Mouse (Mus musculus): Measurements from ENCODE around the gene Vps8. TPM values are rescaled to one million over a fixed set of nuclear protein-coding genes. Genes with fewer than 3 reads are reported as not detected.

Vps8 gene
- polyA plus RNA-seq, 1 experiment: 19.4 TPM

DNA sequence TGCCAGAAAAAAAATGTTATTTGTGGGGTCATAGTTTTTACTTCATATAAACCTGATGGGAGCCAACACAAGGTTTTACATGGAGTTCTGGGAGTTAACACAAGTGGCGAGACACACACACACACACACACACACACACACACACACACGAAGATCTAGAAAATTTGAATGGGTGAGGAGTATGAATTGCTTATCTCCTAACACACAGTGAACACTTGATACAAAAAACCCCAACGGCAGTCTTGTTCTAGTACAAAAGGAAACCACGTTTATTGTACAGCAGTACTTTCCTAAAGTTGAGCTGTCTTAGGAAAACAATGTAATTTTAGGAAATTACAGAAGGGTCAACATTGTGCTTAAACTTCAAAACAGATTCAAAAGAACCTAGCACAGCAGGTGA, 225.9 kb downstream of the Vps8 start:
- no peaks in the 10 kb centered on the region for H3K27me3 ChIP-seq (ENCODE audit: control insufficient read depth, insufficient read depth, insufficient read length)
- H3K4me3 ChIP-seq: no peak overlapping the region
- TF ChIP-seq E2F4 (IDR thresholded peaks at IDR 0.05; ENCODE audit: insufficient read depth) (no peak), USF1 (IDR thresholded peaks at IDR 0.05; ENCODE audit: low read depth) (no peak), MAX (IDR thresholded peaks at IDR 0.05; ENCODE audit: low read depth) (no peak), MYOG (IDR thresholded peaks at IDR 0.05; ENCODE audit: control insufficient read depth in 1 of 3, insufficient read depth in 1 of 3, insufficient read length in 2 of 3, low read depth in 2 of 3) (no peak), POLR2A (IDR thresholded peaks at IDR 0.05; ENCODE audit: insufficient read length, low read depth) (no peak)
- no peaks in the 10 kb centered on the region for H3K79me2 ChIP-seq (ENCODE audit: control insufficient read depth, insufficient read depth)
- H3K36me3 ChIP-seq (ENCODE audit: control insufficient read depth, insufficient read depth): peaks cover 3% of the 10 kb centered on the region
- H3K4me2 ChIP-seq (ENCODE audit: low read depth): no peak overlapping the region
- no peak overlapping the region for H3ac ChIP-seq (ENCODE audit: control insufficient read depth, insufficient read length)

DNA sequence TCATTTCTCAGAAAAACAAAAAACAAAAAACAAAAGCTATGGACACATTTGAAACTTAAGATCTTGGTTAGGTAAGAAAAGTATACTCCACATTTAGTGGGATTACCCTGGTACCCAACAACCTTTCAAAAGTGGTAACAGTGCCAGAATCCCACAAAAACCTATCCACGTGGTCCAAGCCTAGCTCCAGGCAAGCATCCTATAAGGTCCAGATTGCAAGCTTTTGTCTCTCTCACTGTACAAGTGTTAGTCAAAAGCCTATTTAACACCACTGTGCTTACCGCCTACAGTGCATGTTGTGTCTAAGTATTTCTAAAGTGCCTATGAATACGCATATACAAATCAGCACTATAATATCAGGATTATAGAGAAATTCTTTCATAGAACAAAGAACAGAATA, 227.4 kb downstream of the Vps8 start:
- Histone ChIP-seq H3ac (ENCODE audit: control insufficient read depth, insufficient read length) (no peak overlapping the region), H3K4me3 (no peak overlapping the region), H3K27me3 (ENCODE audit: control insufficient read depth, insufficient read depth, insufficient read length) (no peaks in the 10 kb centered on the region), H3K79me2 (ENCODE audit: control insufficient read depth, insufficient read depth) (no peaks in the 10 kb centered on the region), H3K4me2 (ENCODE audit: low read depth) (no peak overlapping the region), H3K36me3 (ENCODE audit: control insufficient read depth, insufficient read depth) (no peaks in the 10 kb centered on the region)
- no peak for TF ChIP-seq MYOG (IDR thresholded peaks at IDR 0.05; ENCODE audit: control insufficient read depth in 1 of 3, insufficient read depth in 1 of 3, insufficient read length in 2 of 3, low read depth in 2 of 3)
- no peak for TF ChIP-seq SRF (IDR thresholded peaks at IDR 0.05; ENCODE audit: control insufficient read depth, insufficient read length, low read depth)
- no peak for TF ChIP-seq MAX (IDR thresholded peaks at IDR 0.05; ENCODE audit: low read depth)
- no peak for TF ChIP-seq USF1 (IDR thresholded peaks at IDR 0.05; ENCODE audit: low read depth)
- no peak for TF ChIP-seq TCF12 (IDR thresholded peaks at IDR 0.05; ENCODE audit: insufficient read depth, poor library complexity, severe bottlenecking)
- no peak for TF ChIP-seq TCF3 (IDR thresholded peaks at IDR 0.05; ENCODE audit: insufficient read length, low read depth)
- TF ChIP-seq MYOD1 (IDR thresholded peaks at IDR 0.05; ENCODE audit: control insufficient read depth in 1 of 3, insufficient read length in 2 of 3, low read depth in 2 of 3): no peak
- TF ChIP-seq CEBPB (IDR thresholded peaks at IDR 0.05; ENCODE audit: insufficient read depth, poor library complexity, severe bottlenecking): no peak
- no peak for TF ChIP-seq POLR2A (IDR thresholded peaks at IDR 0.05; ENCODE audit: insufficient read length, low read depth)
- TF ChIP-seq REST (IDR thresholded peaks at IDR 0.05; ENCODE audit: insufficient read depth, insufficient read length): no peak
- no peak for TF ChIP-seq E2F4 (IDR thresholded peaks at IDR 0.05; ENCODE audit: insufficient read depth)
- TF ChIP-seq POLR2AphosphoS2 (IDR thresholded peaks at IDR 0.05; ENCODE audit: insufficient read length, low read depth): no peak

DNA sequence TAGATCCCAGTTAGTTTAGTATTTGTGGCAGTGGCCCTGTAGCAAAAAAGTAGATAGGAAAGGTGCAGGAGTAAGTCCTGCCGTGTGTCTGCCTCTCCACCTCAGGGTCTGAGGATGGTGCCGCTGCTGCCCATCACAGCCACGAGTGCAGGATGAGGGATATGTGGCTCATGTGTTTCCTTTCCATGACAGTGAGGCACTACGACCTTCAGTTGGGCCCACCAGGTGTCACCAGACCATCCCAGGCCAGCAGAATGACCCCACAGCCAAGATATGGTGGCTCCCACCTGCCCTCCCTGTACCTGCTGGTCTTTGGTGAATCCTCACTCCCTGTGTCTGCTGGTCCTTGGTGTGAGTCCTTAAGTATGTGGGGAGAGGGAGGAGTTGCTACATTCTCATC, 228.2 kb downstream of the Vps8 start:
- Histone ChIP-seq H3ac (ENCODE audit: control insufficient read depth, insufficient read length) (no peak overlapping the region), H3K4me3 (no peak overlapping the region), H3K4me2 (ENCODE audit: low read depth) (no peak overlapping the region), H3K36me3 (ENCODE audit: control insufficient read depth, insufficient read depth) (no peaks in the 10 kb centered on the region), H3K79me2 (ENCODE audit: control insufficient read depth, insufficient read depth) (no peaks in the 10 kb centered on the region), H3K27me3 (ENCODE audit: control insufficient read depth, insufficient read depth, insufficient read length) (no peaks in the 10 kb centered on the region)
- no peak for TF ChIP-seq MYOD1 (IDR thresholded peaks at IDR 0.05; ENCODE audit: control insufficient read depth in 1 of 3, insufficient read length in 2 of 3, low read depth in 2 of 3)
- no peak for TF ChIP-seq MAX (IDR thresholded peaks at IDR 0.05; ENCODE audit: low read depth)
- no peak for TF ChIP-seq TCF3 (IDR thresholded peaks at IDR 0.05; ENCODE audit: insufficient read length, low read depth)

DNA sequence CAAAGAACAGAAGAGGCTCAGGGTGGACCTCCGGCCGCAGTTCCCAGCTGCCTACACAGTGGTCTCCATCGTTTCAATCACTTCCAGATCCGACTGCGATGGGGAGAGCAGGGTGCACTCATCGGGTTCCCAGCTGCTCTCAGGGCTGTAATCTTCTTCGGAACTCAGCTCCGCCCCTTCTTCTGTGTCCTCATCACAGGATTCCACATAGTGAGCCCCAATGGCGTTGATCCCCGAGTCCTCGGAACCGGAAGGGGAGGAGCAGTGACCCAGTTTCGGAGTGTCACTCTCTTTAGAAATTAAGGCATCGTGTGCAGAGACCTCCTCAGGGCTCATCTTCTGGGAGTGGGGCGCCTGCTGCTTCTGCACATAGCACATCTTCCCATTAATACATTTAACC, 230.2 kb downstream of the Vps8 start:
- H3ac ChIP-seq (ENCODE audit: control insufficient read depth, insufficient read length): no peak overlapping the region

GRCm38 (mm10) chr16:21654384-21654783, 231.5 kb downstream of the Vps8 start:
- TF ChIP-seq SRF (IDR thresholded peaks at IDR 0.05; ENCODE audit: control insufficient read depth, insufficient read length, low read depth) (no peak), MYOD1 (IDR thresholded peaks at IDR 0.05; ENCODE audit: control insufficient read depth in 1 of 3, insufficient read length in 2 of 3, low read depth in 2 of 3) (no peak), POLR2AphosphoS2 (IDR thresholded peaks at IDR 0.05; ENCODE audit: insufficient read length, low read depth) (no peak), TCF12 (IDR thresholded peaks at IDR 0.05; ENCODE audit: insufficient read depth, poor library complexity, severe bottlenecking) (no peak), E2F4 (IDR thresholded peaks at IDR 0.05; ENCODE audit: insufficient read depth) (no peak)
- Histone ChIP-seq H3K36me3 (ENCODE audit: control insufficient read depth, insufficient read depth) (no peaks in the 10 kb centered on the region), H3ac (ENCODE audit: control insufficient read depth, insufficient read length) (no peak overlapping the region), H3K79me2 (ENCODE audit: control insufficient read depth, insufficient read depth) (no peaks in the 10 kb centered on the region), H3K27me3 (ENCODE audit: control insufficient read depth, insufficient read depth, insufficient read length) (no peaks in the 10 kb centered on the region), H3K4me3 (no peak overlapping the region), H3K4me2 (ENCODE audit: low read depth) (no peak overlapping the region)

More for the DNA sequence above, 230.2 kb downstream of the Vps8 start:
- Histone ChIP-seq H3K4me2 (ENCODE audit: low read depth) (no peak overlapping the region), H3K79me2 (ENCODE audit: control insufficient read depth, insufficient read depth) (no peaks in the 10 kb centered on the region), H3K36me3 (ENCODE audit: control insufficient read depth, insufficient read depth) (no peaks in the 10 kb centered on the region), H3K4me3 (no peak overlapping the region), H3K27me3 (ENCODE audit: control insufficient read depth, insufficient read depth, insufficient read length) (no peaks in the 10 kb centered on the region)
- no peak for TF ChIP-seq SRF (IDR thresholded peaks at IDR 0.05; ENCODE audit: control insufficient read depth, insufficient read length, low read depth)
- TF ChIP-seq POLR2A (IDR thresholded peaks at IDR 0.05; ENCODE audit: insufficient read length, low read depth): no peak
- no peak for TF ChIP-seq POLR2AphosphoS2 (IDR thresholded peaks at IDR 0.05; ENCODE audit: insufficient read length, low read depth)
- no peak for TF ChIP-seq MYOD1 (IDR thresholded peaks at IDR 0.05; ENCODE audit: control insufficient read depth in 1 of 3, insufficient read length in 2 of 3, low read depth in 2 of 3)
- TF ChIP-seq MAX (IDR thresholded peaks at IDR 0.05; ENCODE audit: low read depth): no peak

- no peak overlapping the region for H3K4me3 ChIP-seq
- H3K79me2 ChIP-seq (ENCODE audit: control insufficient read depth, insufficient read depth): no peaks in the 10 kb centered on the region
- TF ChIP-seq REST (IDR thresholded peaks at IDR 0.05; ENCODE audit: insufficient read depth, insufficient read length) (no peak), MYOD1 (IDR thresholded peaks at IDR 0.05; ENCODE audit: control insufficient read depth in 1 of 3, insufficient read length in 2 of 3, low read depth in 2 of 3) (no peak)
- H3ac ChIP-seq (ENCODE audit: control insufficient read depth, insufficient read length): no peak overlapping the region
- H3K4me2 ChIP-seq (ENCODE audit: low read depth): no peak overlapping the region
- H3K27me3 ChIP-seq (ENCODE audit: control insufficient read depth, insufficient read depth, insufficient read length): no peaks in the 10 kb centered on the region
- no peaks in the 10 kb centered on the region for H3K36me3 ChIP-seq (ENCODE audit: control insufficient read depth, insufficient read depth)
Observed at GRCm38 (mm10) chr16:21655291-21655690, 232.4 kb downstream of the Vps8 start.
